Mouse (Mus musculus): ENCODE measurements around the gene Jam3.

Gene Jam3

DNA sequence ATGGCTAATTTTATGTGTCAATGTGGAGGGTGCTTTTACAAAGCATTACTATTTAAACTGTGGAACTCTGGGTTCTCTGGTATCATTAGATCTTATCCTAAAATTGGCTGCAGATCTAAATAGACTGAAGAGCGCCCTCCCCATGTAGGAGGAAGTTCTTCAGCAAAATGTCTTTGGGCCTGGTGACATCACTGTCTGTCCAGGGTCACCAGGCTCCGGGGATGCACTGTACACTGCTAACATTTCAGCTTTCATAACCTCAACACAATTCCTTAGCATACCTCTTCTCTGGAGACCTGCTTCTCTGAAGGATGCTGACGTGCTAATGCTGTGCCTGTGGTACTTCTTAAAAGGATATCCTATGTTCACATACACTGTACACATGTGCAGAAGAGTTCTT lies 43.5 kb downstream of the Jam3 start:
- DNase-seq (ENCODE audit: low read depth, low spot score), result no peak

- DNase-seq (ENCODE audit: low read depth, low spot score), result no peak
These were observed 44.5 kb downstream of the Jam3 start for GRCm38 (mm10) chr9:27110681-27111080.

DNA sequence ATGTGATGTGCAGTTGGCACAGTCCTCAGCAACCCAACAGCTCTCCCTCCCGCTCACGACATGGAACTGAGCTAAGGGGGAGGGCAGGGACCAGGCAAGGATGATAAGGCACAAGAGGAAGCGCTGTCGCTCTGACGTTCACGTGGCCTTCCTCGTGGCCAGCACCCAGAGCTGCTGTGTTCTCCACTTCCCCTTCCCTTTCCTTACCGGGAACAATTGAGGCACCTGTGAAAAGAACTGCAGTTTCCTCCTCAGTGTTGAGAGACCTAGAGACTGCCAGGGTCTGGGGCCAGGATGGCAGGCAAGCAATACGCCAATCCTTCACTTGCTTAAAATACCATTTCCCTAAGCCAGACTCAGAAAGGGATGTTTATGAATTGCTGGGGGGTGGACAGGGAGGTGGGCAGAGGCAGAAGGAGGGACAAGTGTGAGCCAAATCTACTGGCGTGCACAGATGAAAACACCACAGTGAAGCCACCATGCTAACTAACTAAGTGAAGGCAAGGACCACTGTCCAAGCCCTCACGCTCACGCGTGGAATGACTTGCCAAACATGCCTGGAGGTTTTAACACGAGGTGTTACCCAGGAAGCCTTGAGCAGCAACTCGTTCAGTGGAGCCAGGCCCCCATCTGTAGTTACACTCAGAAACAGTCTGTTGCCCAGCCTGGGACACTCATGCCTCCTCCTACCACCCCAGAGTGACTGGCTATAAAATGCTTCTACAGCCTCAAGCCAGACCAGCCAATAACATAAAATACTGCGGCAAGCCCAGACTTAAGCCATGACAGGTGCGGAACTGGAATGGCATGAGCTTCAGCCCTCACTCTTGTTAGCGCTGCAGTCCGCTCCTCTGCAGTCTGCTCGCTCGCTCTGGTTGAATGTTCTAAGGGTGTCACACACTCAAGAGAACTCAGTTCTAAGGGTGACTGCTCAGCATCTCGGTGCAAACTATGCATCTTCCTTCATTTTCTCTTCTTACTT lies 45.4 kb downstream of the Jam3 start:
- DNase-seq (ENCODE audit: low read depth, low spot score), result no peak

GRCm38 (mm10) chr9:27108451-27108850 lies 46.8 kb downstream of the Jam3 start:
- DNase-seq (ENCODE audit: low read depth, low spot score), result no peak

- DNase-seq (ENCODE audit: low read depth, low spot score), result no peak
These were observed 49.1 kb downstream of the Jam3 start for GRCm38 (mm10) chr9:27106081-27106480.

GRCm38 (mm10) chr9:27101466-27101865 lies 53.8 kb downstream of the Jam3 start:
- DNase-seq (ENCODE audit: low read depth, low spot score), result no peak

GRCm38 (mm10) chr9:27099474-27099873 lies 55.7 kb downstream of the Jam3 start:
- no peak for DNase-seq (ENCODE audit: low read depth, low spot score)

DNA sequence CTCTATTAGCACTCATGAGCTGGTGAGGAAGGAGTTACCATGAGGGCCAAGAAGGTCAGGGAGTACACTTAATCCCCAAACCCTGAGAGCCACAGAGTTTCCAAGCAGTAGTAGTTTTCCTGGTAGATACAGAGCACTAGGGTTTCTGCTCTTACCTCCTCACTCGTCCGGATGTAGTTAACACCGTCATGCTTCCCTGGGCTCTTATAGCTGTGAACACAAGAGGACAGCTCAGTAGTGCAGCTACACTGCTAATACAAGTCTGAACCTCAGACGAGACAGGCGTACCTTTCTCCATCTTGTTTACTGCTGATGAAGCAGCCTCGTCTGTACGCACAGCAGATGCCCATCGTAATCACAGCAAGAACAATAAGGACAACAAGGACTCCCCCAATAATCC lies 56.7 kb downstream of the Jam3 start:
- no peak for DNase-seq (ENCODE audit: low read depth, low spot score)

GRCm38 (mm10) chr9:27098092-27098491 lies 57.1 kb downstream of the Jam3 start:
- no peak for DNase-seq (ENCODE audit: low read depth, low spot score)

GRCm38 (mm10) chr9:27092916-27093315 lies 62.3 kb downstream of the Jam3 start:
- no peak for DNase-seq (ENCODE audit: low read depth, low spot score)

GRCm38 (mm10) chr9:27090801-27091775 lies 64.1 kb downstream of the Jam3 start:
- no peak for DNase-seq (ENCODE audit: low read depth, low spot score)

DNA sequence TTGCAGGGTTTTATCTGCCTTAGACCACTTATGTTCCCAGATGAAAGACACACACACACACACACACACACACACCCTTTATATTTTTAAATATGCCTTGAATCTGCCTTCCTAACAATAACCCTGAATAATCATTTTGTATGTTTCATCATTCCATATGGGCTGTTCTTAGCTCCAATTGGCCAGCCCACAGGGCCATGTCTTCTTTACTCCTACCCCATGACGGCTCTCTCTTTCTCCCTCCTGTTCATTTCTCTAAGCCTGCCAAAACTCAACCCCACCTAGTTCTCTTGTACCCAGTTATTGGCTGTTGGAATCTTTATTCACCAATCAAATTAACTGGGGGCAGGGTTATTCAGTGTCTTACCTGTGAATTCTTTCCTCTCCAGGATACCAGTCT lies 65.1 kb downstream of the Jam3 start:
- DNase-seq (ENCODE audit: low read depth, low spot score), result no peak

DNA sequence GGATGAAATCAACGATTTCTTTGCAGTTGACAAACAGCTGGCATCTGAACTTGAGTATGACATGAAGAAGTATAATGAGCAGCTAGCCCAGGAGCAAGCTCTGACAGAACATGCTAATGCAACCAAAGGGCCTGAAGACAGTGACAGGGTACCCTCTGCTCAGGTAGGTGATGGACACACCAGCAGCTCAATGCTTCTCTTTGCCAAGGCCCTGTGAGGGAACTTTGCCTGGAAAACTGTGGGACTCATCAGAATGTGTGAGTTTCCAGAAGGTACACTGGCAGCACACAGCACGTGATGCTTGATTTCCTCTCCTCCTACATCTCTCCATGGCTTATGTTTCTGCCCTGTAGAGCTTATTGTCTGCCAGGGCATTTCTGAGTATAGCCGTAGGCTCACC lies 67.8 kb downstream of the Jam3 start:
- no peak for DNase-seq (ENCODE audit: low read depth, low spot score)

GRCm38 (mm10) chr9:27086256-27086655 lies 69.0 kb downstream of the Jam3 start:
- no peak for DNase-seq (ENCODE audit: low read depth, low spot score)

- DNase-seq (ENCODE audit: low read depth, low spot score), result no peak
These were observed 79.4 kb downstream of the Jam3 start for GRCm38 (mm10) chr9:27075812-27076211.

DNA sequence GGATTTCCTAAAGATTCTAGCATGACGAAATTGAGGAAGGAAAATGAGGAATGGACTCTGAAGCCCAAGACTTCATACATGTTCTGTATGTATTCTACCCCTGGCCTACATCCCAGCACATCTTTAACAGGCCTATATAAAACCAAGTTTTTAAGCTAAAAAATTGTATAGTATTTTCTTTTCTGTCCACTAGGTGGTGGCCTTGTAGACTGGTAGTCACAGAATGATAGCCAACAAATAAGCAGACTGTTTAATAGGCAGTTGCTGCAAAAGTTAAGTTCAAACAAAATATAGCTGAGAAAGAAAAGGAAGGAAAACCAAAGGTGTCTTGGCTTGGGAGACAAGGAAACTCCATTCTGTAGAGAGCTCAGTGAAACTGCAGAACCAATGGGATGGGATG lies 80.5 kb downstream of the Jam3 start:
- DNase-seq (ENCODE audit: low read depth, low spot score), result no peak

GRCm38 (mm10) chr9:27070895-27071294 lies 84.3 kb downstream of the Jam3 start:
- no peak for DNase-seq (ENCODE audit: low read depth, low spot score)

GRCm38 (mm10) chr9:27058341-27058740 lies 96.9 kb downstream of the Jam3 start:
- DNase-seq (ENCODE audit: low read depth, low spot score), result no peak

- DNase-seq (ENCODE audit: low read depth, low spot score), result no peak
These were observed 105.7 kb downstream of the Jam3 start for GRCm38 (mm10) chr9:27049492-27049891.
